Mouse (Mus musculus) cerebellum, postnatal 25 days (tissue): ENCODE results near the gene Pde1c.

Source experiments
- DNase-seq, 2 experiments: peaks; one replicate each; pipeline ENCODE4 v3.0.0; 2021; ENCODE audit warnings: mixed read lengths in 2 of 2

The Pde1c gene

GRCm38 (mm10) chr6:56322799-56323198, 246.1 kb downstream of the Pde1c start:
- DNase-seq = no peak

GRCm38 (mm10) chr6:56310318-56310717, 258.6 kb downstream of the Pde1c start:
- no peak for DNase-seq

GRCm38 (mm10) chr6:56306066-56306465, 262.8 kb downstream of the Pde1c start:
- DNase-seq = no peak

- DNase-seq = no peak
Observed at GRCm38 (mm10) chr6:56292176-56292575, 276.7 kb downstream of the Pde1c start.

GRCm38 (mm10) chr6:56289307-56289706, 279.6 kb downstream of the Pde1c start:
- peak in 1 of 2 experiments; percentile 44 for DNase-seq

GRCm38 (mm10) chr6:56284821-56285220, 284.1 kb downstream of the Pde1c start:
- DNase-seq = no peak

- no peak for DNase-seq
Observed at GRCm38 (mm10) chr6:56275461-56275860, 293.4 kb downstream of the Pde1c start.

- DNase-seq = no peak
Observed at GRCm38 (mm10) chr6:56271741-56272140, 297.2 kb downstream of the Pde1c start.

- no peak for DNase-seq
Observed at GRCm38 (mm10) chr6:56264509-56264908, 304.4 kb downstream of the Pde1c start.

- no peak for DNase-seq
Observed at GRCm38 (mm10) chr6:56260118-56260517, 308.8 kb downstream of the Pde1c start.

GRCm38 (mm10) chr6:56257555-56258297, 311.2 kb downstream of the Pde1c start:
- DNase-seq = no peak

GRCm38 (mm10) chr6:56250091-56250490, 318.8 kb downstream of the Pde1c start:
- peak; percentile 57 to 66 for DNase-seq

- DNase-seq = peak; percentile 24 to 40
Observed at GRCm38 (mm10) chr6:56191426-56192140, 377.3 kb downstream of the Pde1c start.

GRCm38 (mm10) chr6:56176485-56176884, 392.4 kb downstream of the Pde1c start:
- DNase-seq = no peak

- no peak for DNase-seq
Observed at GRCm38 (mm10) chr6:56172172-56172571, 396.7 kb downstream of the Pde1c start.

GRCm38 (mm10) chr6:56168736-56169135, 400.2 kb downstream of the Pde1c start:
- peak in 1 of 2 experiments; percentile 48 for DNase-seq

GRCm38 (mm10) chr6:56158217-56158616, 410.7 kb downstream of the Pde1c start:
- no peak for DNase-seq

- DNase-seq = peak; percentile 40 to 50
Observed at GRCm38 (mm10) chr6:56156836-56157235, 412.1 kb downstream of the Pde1c start.

- DNase-seq = peak in 1 of 2 experiments; percentile 19
Observed at GRCm38 (mm10) chr6:56130493-56131159, 438.3 kb downstream of the Pde1c start.

- DNase-seq = no peak
Observed at GRCm38 (mm10) chr6:56099520-56100101, 469.3 kb downstream of the Pde1c start.

GRCm38 (mm10) chr6:56098427-56098826, 470.5 kb downstream of the Pde1c start:
- no peak for DNase-seq

GRCm38 (mm10) chr6:56076378-56076805, 492.5 kb downstream of the Pde1c start:
- DNase-seq = peak; percentile 35 to 51

GRCm38 (mm10) chr6:56068516-56068915, 500.4 kb downstream of the Pde1c start:
- DNase-seq = no peak
